Mouse (Mus musculus) brain, embryonic 18.5 days (tissue): ENCODE results near the gene Pax4.

ENCODE experiments used
- DNase-seq: peaks from one replicate; pipeline ENCODE4 v3.0.0-alpha.2; 2012; ENCODE audit warnings: low read depth, low spot score

The Pax4 gene

DNA sequence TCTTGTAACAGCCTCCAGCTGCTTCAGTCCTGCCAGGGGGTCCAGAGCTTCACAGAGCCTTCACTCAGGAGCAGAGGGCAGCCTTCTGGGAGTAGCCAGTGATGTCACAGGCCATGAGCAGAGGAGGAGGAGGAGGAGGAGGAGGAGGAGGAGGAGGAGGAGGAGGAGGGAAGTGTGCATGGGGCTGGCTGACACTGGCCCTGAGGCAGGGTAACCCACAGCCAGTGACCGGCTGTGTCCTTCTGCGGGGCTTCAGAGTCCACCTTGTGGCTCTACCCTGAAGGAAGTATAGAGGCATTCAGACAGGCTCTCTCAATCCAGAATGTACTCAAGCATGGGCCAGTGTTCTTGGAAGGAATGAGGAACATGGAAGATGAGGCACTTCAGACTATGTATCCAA lies at the start of gene Pax4:
TSS of gene Pax4 (minus strand) at position 101 of the 400 bp plus-strand sequence.
- DNase-seq, result no peak

DNA sequence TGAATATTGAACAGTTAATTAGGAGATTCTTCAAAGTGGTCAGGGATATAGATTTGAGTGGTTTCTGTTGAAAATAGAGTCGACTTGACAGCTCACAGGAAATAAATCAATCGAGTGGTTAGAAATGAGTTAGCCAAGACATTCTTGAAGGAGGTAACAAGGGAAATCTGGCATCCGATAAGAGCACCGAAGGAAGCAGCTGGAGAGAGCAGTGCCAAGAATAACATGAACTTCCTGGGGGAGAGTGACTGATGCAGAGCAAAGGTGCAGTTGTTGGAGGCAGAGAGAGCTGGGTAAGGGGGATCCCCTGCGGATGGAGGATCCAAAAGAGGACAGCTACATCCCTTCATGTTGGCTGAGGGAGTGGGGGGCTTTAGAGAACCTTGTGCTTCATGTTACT lies 48.7 kb upstream of the Pax4 start:
- DNase-seq, result no peak

DNA sequence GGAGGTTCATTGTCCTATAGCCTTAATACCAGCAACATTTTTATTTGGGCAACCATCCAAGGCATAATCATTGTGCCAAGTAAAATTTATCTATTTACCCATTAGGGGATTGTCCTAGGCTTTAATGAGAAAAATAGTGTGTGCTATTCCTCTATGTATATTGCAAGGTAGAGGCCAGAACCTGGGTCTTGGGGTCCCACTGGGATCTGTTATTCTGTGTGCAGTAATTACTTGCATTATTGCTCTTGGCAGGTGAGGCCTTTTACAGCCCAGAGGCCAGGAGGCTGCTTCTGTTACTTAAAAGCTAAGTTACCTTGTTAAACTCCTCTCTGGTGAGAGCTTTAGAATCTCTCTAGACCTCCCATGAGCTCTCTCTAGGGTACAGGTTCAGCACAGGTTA lies 42.0 kb upstream of the Pax4 start:
- no peak for DNase-seq

DNA sequence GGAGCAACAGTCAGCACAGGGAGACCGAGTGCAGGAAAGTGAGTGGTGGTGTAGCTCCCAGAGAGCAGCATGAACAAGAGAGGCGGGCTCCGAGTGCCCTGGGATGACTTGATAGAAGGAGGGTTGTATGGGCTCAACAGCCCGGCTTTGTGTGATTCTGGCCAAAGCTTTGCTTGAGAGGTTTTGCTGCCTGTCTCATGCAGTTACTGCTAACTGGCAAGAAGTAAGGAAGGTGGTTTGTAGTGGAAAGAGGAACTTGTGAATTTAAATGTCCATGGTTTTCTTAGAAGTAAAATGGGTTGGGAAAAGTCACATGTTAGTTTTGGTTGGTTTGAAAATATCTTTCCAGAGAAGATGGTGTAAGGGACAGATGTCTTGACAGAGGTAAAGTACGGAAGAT lies 41.5 kb upstream of the Pax4 start:
- no peak for DNase-seq

DNA sequence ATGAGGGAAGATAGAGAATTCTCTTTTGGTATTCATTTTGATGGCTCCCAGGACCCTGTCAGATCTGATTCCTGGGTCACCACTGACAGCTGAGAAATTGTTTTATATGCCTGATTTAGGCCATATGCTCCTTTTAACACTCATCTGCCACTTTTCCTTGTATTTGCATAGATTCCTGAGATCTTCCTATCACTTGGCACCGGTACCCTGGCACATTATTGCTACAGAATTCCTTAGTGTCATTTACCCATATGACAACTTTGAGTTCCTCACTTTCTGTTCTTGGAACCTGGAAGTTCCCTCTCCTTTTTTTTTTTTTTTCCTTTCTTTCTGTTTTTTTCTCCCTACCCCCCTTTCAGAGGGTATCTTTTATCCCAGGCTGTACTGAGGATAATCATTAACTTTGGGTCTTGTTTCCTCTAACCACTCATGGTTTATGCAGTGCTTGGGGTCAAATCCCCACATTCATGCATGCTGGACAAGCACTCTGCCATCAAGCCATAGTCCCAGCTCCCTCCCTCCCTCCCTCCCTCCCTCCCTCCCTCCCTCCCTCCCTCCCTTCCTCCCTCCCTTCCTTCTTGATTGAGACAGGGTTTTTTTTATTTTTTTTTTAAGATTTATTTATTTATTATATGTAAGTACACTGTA lies 39.2 kb upstream of the Pax4 start:
- DNase-seq, result peak; percentile 34

DNA sequence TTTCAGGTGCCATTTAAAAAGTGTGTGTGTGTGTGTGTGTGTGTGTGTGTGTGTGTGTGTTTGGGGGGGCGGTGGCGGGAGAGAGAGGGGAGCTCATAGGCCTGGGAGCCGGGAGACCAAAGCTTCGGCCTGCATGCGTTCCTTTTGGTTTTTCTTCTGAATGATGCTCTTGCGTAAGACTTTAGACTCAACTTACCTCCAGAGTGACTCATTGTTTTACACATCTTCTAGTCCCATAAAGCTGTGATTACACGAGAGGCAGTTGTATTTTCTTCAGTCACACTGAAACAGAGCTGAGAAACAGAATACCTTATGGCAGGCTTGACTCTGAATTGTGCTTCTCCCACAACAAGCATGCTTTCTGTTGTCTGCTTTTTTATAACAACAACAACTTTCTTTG lies 37.8 kb upstream of the Pax4 start:
- no peak for DNase-seq

DNA sequence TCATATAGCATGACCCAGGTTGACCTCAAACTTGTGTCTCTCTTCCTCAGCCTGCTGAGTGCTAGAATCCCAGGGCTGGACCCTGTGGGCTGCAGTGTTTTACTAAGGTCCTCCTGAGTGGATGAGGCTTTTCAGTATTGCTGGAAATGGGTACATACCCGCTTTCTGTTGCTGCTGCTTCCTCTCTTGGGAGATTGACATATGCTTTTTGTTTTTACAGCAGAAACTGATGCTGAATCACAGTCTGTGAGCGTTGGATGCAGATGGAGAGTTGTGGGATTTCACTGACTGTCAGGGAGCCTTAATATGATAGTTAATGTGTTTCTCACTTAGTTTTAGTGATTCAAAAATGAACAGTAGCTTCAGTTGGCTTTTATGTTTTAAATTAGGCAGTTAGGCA lies 37.3 kb upstream of the Pax4 start:
- no peak for DNase-seq

DNA sequence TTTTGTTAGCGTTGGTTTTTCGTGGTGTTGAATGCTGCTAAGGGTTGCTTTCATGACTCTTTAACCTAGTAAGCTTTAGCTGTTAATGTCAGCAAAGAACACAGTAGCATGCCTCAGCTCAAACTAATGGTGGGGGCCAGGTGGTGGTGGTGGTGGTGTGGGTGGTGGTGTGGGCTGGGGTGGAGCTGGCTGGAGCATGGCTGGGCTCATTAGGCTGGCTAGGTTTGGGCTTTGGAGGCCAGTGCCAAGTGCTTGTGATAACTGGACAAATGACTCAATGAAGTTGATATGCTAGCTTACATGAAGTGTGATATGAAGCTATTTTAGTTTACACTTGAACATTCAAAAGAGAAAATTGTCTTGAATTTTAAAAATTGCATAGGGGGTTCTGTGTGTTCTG lies 36.9 kb upstream of the Pax4 start:
- DNase-seq, result no peak

DNA sequence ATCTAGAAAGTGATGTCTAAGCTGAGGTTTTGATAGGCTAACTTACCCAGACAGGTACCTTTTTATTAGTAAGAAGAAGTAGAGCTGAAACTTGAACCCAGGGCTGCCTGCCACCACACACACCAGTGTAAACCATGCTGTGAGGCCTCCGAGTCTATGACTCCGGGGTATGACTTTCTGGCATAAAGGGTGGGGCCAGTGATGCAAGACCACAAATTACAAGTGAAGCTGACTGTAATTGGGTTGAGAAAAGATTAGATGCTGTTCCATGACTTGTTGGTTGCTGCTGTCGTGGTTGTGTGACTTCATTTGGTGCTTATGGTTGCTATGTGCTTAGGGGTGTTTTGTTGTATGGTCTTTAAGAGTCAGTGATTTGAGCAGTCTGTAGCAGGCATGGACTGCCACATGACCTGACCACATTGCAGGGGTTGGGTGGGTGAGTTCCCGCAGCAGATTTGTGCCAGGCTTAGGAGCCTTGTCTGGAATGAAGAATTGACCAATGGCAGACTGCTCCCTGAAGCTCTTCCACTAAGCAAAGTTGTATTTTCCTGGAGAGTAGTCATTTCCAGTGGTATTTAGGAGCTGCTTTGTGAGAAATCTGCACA lies 33.7 kb upstream of the Pax4 start:
- no peak for DNase-seq

DNA sequence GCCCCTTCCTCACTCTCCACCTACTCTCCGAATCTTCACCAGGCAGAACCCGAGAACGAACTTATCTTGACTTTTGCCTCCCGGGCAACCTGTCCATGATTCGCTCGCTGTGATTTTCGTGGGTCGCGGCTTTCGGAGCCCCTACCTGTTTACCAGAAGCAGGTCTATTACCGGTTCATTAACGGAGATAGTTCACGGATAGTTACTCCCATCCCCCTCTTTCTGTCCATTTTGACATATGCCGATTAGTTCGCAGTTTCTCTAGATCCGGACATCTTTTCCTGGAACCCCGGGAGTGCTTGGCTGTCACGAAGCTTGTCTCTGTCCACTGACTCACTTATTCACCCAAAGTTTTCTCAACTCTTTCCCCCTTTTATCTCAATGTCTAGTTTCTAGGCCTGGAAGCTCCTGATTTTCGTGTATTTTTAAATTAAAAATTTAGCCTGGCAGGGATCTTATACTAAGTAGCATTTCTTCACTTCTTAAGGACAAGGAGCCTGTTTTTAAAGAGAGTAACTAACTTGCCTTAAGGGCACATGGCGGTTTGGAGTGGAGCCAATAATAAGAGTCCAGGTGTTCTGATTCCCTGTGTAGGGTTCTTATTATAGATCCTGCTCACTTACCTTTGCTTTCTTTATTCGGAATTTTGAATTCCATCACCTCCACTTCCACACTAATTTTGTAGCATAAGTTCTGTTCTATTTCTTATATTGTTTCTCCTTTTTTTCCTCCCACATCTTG lies 31.8 kb upstream of the Pax4 start:
- no peak for DNase-seq

DNA sequence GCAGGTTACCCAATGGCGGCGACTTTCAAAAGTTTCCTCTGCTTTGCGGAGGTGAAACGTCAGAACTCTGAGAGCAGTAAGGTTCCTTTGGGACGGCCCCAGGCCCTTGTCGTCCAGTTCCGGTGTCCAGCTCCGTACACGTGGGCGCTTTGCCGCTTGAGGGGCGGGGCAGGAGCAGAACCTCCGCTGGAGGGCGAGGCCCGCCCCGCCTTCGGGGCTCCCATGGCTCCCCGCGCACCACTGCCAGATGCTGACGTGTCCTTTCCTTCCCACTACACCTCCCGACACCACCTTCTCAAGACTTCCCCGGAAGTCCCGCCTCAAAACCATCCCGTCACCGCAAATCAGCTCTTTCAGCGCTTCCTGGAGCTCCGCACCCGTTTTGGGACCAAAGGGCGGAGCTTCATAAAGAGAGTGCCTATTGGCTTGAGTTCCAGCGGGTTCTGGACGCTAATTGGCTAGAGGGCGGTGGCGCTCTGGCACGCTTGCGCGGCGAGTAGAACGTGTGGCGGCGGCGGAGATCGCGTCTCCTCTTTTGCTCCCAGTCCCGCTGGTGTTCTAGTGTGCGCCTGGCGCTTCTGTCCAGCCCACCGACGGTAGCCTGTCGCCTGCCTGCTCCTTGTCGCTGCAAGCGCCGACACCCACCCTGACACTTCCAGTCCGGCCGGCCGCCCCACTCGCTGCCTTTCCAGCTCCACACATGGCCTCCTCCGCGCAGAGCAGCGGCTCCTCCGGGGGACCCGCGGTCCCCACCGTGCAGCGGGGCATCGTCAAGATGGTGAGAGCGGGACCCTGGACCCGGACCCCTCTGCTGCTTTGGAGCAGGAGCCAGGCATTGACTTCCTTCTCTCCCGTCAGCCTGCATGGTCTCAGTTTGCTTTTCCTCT lies 31.0 kb upstream of the Pax4 start:
- peak; percentile 99 for DNase-seq

DNA sequence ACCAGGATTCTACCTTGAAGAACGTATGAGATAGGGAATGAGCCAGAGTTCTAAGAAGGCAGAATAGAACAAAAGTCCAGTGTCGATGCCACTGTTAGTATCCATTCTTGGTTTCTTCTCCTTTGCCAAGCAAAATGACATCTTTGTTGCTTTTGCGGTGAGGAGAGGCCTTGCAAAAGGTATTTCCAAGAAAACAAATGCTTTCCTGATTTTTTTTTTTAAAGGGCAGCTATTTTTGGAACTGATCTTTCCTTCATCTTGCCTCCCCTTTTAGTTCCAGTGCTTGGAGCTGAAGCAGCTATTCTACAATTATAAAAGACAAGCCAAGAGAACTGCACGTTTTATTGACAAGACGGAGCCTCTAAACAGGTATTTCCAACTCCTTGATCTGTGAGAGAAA lies 25.7 kb upstream of the Pax4 start, which contains the start of gene Snd1:
TSS of gene Snd1 (plus strand) at position 301 of the 400 bp plus-strand sequence.
- DNase-seq, result no peak

DNA sequence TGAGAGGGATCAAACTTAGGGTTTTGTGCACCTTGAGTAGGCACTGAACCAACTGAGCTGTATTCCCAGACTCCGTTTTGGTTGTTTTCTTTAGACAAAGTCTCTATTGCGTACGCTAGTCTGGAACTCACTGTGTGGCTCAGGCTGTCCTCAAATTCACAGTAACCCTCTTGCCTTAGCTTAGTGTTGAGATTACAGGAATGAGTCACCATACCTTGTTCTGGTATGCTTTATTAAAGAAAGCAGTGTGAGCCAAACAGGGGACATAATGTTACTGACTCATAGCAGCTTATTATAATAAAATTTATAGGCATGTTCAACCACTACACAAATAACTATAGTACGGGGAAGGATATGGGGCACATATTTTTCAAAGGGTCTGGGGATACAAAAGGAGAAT lies 25.1 kb upstream of the Pax4 start:
- no peak for DNase-seq

DNA sequence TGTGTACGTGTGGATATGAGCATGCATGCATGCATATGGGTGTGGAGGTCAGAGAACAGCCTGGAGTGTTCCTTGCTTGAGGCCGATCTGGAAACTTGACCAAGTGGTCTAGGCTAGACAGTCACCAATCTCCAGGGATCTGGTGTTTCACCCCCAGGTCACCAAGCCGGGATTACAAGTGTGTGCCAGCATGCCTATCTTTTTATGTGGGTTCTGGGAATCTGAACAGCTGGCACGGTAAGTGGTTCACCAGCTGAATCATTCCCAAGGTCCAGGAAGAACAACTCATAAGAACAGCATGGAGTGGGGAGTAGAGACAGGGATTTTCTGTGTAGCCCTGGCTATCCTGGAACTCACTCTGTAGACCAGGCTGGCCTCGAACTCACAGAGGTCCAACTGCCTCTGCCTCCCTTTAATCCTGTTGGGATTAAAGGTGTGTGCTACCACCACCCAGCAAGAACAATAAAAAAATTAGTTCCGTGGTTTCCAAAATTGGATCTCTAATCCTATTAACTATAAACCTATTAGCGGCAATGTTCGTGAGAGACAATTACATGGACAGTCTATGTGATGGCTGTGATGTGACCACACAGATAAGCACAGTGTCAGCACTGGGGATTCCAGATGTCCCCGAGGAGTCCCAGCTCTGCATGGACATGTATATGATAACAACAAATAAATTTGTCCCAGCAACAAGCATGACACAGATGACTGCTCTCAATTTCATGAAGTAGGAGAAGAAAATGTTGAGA lies 22.3 kb upstream of the Pax4 start:
- DNase-seq, result no peak

DNA sequence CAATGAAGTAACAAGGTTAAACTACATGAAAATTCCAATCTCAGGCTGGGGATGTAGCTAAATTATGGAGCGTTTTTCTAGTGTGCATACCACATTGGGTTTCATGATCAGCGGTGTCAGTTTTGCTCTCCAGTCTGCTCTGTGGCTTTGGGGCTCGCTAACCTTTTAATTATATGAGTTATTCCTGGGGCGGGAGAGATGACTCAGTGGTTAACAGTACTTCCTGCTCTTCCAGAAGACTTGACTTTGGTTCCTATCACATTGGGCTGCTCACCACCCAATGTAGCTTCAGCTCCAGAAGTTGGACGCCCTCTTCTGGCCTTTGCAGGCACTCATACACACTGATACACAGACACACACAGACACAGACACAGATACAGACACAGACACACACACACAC lies 21.5 kb upstream of the Pax4 start:
- DNase-seq, result no peak

DNA sequence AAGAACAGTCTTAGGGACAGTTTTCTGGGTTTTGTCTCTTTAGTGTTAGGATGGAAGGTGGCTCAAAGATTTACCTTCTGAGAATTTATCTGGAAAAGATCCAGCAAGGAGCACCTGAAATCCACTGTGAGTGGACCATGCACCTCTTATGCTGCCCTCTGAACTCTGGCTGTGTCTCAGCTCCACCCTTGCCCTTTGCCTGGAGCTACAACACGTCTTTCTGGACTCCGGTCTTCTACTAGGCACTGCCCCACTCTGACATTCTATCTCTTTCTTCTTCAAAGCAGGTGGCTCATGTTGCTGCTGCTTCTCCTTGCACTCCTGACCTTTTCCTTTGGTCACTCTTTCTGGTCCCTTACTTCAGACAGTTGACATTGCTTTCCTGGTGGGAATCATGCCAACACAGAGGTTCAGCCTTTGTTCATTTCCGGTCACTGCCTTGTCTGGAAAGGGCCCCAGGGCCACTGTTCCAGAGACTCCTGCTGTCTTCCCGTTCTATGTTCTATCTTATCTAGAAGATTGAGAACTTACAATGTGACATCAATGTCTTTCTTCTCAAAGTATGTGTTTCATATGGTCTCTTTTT lies 21.0 kb upstream of the Pax4 start:
- no peak for DNase-seq

DNA sequence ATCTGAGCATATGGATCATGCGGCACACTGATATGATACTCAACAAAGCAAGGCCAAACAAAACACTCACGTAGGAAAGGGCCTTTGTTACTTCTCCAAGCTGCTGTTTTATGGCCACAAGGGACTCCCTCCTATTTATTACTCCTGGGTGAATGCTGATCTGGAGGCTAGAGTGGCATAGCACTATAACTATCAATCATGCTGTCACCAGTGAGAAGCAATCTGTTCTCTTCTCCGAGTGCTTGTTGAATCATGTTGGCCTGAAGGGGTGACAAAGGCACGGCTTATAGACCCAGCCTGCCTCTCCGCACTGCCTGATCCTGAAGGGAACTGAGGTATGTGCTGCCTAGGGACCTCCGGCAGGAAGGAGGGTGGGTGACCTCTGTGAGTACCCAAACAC lies 15.5 kb upstream of the Pax4 start:
- no peak for DNase-seq

DNA sequence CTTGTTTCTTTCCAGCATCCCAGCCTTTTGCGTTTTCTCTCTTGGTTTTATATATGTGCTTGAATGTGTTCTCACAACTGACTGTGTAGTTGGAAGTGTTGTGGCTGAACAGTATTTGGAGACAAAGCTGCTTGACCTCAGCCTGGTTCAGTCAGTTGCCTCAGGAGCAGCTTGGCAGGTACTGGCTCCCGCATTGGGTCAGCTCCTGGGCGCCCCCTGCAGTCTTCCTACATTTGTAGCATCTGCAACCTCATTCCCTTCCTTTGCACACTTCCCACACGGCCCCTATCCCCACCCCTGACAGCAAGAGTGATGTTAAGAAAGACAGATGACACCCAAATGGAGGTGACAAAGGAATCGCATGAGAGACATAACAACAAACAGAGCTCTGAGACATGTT lies 11.4 kb upstream of the Pax4 start:
- no peak for DNase-seq

DNA sequence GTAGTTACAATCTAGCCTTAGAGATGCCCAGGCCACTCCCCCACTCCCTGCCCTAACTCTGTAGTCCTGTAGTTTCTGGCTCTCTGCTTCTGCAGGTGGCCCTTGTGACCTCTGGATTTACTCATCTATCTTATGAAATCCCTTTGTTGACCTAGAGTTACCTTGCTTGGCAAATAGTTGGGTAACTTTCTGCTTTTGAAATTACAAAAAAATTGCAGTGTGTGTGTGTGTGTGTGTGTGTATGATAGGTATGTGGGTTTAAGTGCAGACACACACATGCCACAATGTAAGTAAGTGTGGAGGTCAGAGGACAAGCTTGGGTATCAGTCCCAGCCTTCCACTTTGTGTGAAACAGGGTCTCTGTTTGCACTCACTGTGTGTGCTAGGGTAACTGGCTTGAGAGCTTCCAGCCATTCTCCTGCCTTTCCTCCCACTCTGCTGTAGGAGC lies 10.1 kb upstream of the Pax4 start:
- no peak for DNase-seq

DNA sequence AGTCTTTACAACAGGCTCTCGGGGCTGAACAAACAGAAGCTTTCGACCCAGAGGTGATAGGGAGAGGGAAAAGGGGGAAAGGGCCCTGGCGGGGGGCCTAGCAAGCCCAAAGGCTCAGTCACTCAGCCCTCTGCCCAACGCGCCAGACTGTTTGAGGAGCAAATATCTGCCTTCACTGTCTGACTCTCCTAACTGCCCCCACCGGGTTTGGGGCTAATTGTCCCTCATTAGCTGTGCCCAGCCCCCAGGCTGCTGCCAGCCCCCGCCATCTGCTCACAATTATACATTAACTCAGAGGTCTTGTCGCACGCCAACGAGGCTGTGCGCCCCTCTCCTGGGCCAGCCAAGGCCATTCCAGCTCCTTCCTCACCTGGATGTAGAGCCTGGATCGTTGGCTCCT lies 1.8 kb upstream of the Pax4 start:
- DNase-seq, result no peak

DNA sequence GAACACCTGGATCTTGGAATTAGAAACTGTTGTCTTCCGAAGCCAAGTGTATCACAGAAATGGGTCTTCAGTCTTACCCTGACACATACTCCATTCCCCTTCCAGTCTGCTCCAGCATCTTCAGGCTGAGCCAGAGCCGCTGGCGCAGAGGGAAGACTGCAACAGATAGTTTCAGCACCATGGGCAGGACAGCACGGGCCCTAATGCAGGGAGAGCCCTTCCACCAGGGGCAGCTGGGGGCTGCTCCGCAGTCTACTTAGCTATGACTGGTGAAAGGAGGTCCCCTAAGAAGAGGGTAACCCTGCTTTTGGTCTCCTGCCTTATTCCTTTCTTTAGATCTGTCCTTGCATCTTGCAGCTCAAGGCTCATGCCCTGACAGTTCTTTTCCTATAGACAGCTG lies 1.3 kb upstream of the Pax4 start:
- no peak for DNase-seq
